Mouse (Mus musculus) liver, adult (tissue): ENCODE measurements around the gene Ltf.
A peak's percentile ranks its signal among the peaks of the same experiment; 100 is the strongest.

Experiments used
- GATA4 ChIP-seq: IDR thresholded peaks from 2 replicates; pipeline ENCODE4 v1.6.1; 2014; ENCODE audit warnings: mild to moderate bottlenecking, low read length; ENCODE audit not compliant: insufficient replicate concordance

Ltf gene

DNA sequence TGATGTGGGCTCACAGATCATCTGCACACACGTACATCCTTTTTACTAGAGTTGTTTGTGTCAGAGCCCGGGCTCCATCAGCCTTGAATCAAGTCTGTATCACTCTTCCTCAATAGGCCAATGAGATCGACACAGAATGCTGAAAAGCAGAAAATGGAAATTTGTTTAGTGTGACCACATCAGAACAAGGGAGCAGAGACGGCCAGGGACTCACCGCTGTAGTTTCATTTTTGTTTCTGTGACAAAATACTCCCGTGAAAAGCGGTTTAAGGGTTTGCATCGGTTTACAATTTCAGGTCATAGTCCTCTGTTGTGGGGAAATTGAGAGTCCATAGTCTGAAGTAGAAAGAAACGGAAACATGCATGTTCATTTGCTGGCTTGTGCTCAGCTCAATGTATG is 15.8 kb upstream of the Ltf start:
- no peak for TF ChIP-seq GATA4

DNA sequence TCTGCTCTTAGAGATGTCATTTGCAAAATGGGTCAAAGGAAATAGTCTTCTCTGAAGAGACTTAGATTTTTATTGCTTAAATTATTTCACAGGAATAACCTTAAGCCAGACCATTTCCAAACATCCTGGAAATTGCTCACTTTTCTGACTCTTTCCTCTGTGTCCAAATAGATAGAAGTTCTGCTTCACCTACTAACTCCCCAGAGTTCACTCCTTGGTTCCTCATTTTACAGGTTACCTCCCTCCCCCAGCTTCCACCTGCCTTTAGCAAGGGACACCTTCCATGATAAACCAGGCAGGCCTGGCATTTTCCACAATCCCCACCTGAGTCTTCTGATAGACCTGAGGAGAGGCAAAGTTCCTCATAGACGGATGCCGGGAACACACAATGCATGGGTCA is 12.5 kb upstream of the Ltf start:
- TF ChIP-seq GATA4, result no peak

DNA sequence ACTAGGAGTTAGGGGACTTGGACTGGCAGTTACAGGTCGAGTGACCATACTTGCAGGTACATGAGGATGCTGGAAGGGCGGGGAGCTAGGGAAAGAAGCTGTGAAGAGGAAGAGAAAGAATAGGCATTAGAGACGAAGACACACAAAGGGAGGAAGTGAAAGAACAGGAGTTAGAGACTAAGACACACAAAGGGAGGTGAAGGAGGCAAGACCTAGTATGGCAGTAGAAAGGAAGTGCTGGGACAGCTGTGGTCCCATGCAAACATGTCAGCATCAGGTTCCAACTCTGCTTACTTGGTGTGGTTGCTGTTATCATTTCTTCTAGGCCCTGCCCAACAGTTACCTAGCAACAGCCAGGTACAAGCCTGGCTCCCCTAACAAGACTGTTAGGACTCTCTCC is 9.3 kb upstream of the Ltf start:
- TF ChIP-seq GATA4, result no peak

DNA sequence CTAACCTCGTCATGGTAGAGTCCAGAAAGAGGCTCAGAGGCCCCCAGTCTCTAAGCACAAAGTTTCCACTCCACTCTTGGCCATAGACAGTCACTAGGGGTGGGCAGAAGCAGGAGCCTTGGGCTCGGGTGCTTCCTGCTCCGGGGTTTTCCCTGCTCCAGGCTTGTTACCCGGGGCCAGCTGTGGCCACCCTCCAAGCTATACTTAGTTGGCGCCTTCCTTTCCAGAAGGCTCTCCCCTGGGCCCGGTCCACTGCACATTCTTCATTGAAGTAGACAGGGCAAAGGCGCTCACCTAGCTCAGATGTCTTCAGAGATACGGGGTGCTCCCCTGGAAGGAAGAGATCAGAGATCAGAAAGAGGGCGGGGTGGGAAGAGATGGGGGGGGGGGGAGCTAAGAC is 7.5 kb upstream of the Ltf start:
- TF ChIP-seq GATA4, result no peak

DNA sequence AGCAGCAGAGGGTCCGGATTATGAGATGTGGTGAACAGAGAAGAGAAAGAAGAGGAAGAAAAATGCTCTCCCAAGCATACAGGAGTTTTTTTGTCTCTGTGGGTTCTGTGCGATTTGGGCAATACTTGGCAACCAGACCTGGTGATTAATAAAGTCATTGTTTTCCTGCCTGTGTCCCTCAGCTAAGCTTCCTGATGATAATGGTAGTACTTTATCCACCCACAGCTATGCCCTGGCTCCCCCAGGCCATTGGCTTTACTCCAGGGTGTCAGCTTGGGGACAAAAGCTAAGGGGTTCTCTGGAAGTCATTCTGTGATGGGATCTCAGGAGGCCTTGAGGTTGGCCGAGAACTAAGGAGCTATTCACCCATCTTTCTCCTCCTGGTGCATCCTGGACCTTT is 7.0 kb upstream of the Ltf start:
- TF ChIP-seq GATA4, result peak; percentile 31; the same call in 1 of the 2 replicates

DNA sequence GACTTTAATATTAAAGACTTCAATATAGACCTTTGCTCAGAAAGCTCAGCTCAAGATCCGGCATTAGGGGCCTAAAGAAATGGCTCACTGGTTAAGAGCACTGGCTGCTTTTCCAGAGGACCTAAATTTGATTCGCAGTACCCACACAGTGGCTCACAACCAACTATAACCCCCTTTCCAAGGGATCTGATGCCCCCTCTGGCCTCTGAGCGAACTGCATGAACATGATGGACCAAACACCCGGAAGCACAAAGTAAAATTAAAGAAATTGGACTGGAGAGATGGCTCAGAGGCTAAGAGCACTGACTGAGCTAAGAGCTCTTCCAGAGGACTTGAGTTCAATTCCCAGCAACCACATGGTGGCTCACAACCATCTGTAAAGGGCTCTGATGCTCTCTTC is 3.4 kb upstream of the Ltf start:
- TF ChIP-seq GATA4, result no peak

DNA sequence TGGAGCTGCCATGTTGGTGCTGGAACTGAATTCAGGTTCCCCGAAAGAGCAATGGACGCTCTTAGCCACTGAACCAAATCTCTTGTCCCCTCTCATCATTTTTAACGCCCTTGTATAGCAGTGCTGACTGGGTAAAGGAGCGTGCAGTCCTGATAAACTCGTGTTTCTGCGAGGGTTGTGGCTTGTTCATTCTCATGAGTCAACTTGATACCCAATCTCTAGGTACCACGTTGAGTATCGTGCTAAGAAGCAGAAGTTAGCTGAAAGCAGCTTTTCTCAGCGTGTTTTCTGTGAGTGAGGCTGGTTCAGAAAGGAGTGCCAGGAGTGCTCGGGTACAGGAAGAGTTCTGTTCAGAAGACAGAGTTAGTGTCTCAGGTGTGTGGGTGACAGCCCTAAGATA is 7.7 kb downstream of the Ltf start:
- no peak for TF ChIP-seq GATA4

DNA sequence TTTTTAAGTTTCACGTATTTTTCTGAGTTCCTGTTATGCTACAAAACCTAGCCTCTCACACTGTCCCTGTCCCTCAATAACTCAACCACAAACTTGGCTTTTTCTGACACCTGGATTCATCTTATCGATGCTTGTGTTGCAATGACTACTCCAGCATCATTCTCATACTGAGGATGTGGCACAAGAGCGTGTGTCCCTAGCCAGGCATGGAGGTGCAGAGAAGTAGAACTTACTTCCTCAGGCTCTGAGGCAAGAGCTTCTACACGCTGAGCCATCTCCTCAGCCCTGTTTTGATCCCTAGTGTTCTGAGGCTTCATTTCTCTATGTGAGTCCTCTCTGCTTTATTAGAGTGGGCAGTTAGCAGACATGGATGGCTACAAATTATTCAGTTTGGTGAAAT is 14.6 kb downstream of the Ltf start:
- no peak for TF ChIP-seq GATA4

DNA sequence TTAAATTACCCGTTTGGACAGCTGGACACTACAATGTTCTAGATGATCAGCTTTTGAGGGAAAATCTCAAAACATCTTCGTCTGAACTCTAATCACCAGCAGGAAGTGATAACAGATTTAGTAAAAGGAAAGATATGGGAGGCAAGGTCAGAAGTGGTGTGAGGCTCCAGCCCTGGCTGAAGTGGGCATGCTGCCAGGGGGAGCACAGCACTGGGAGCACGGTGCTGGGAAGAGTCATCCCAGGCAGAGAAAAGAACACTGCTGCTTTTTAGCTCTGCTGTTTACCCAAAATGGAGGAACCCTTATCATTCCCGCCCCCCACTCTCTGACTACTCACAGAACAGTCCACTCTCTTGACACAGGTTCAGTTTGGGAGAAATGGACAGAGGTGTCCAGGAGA is 20.9 kb downstream of the Ltf start:
- no peak for TF ChIP-seq GATA4

DNA sequence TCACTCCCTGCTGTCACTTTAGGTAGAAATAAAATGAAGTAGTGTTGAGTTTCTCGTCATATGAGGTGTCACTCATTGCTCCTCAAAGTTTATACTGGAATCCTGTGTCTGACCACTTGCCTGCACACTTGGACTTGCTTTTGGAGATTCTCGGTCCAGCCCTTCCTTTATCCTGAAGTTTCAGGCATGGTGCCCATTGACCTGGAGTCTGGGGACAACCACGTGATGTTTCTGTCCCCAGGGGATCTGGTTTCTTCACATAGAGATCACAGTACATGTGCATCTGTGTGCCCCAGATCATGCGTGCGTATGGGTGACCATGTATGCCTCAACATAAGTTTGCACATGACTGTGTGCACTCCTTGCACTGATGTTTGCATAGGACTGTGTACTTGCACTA is 23.2 kb downstream of the Ltf start:
- TF ChIP-seq GATA4, result no peak

DNA sequence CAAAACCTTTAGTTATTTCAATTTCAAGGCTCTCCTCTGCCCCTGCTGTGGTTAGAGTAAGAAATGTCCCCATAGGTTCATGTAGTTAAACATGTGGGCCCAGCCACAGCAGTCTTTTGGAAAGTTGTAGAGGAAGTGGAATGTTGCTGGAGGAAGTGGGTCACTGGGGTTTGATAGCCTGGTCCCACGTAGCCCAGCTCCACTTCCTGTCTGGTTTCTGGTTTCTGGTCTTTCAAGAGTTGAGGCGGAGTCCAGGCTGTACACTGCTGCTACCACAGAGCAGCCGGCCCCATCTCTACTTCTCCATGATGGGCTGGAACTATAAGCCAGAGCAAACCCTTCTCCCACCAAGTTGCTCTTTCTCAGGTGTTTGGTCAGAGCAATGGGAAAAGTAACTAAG is 27.2 kb downstream of the Ltf start:
- no peak; the same call in 1 of the 2 replicates for TF ChIP-seq GATA4

DNA sequence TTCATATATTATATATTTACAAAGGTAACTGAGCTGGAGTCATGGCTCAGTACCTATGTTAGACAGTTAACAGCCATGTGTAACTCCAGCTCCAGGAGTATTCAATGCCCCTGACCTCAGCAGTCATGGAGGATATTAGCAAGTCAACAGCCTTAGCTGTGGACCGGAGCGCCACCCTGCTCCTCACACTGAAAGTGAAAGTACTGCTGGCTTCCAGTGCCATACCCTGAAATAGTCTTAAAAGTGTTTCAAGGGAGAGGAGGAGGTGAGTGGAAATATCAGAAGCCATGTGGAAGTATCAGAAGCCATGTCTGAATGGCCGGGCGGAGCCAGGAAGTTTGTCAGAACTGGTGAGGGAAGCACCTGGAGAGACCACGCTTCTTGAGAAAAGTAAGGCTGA is 28.2 kb downstream of the Ltf start:
- TF ChIP-seq GATA4, result no peak

DNA sequence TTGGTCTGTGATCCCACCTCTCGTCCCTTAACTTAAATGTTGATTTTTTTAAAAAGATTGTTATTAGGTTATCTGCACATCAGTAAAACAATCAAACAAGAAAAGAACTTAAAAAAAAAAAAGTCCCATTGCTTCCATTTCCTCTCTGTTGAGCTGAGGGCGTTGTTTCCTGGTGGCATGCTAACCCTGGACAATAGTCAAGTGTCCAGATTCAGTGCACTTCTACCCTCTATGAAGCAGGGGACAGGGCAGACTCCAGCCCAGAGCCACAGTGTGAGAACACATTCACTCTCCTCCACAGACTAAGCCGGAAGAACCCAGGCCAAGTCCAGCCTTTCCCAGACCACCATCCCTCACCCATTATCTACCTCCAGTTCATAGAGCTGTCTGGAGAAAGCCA is 29.4 kb downstream of the Ltf start:
- no peak for TF ChIP-seq GATA4

DNA sequence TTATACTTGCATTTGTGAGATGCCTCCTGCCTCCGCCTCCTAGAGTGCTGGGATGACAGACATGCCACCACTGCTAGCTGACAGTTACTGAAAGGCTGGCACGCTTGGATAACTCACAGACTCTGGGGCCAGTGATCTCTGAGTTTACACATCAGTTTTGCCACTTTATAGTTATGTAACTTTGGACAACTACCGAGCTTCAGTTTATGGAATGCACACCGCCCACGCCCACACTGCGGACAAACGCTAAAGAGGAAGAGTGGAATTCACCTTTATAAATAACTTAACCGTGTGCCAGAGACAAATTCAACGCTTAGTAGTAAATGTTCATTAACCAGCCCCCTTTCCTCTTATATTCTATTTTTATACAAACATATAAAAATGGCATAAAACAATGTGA is 35.9 kb downstream of the Ltf start:
- TF ChIP-seq GATA4, result no peak

DNA sequence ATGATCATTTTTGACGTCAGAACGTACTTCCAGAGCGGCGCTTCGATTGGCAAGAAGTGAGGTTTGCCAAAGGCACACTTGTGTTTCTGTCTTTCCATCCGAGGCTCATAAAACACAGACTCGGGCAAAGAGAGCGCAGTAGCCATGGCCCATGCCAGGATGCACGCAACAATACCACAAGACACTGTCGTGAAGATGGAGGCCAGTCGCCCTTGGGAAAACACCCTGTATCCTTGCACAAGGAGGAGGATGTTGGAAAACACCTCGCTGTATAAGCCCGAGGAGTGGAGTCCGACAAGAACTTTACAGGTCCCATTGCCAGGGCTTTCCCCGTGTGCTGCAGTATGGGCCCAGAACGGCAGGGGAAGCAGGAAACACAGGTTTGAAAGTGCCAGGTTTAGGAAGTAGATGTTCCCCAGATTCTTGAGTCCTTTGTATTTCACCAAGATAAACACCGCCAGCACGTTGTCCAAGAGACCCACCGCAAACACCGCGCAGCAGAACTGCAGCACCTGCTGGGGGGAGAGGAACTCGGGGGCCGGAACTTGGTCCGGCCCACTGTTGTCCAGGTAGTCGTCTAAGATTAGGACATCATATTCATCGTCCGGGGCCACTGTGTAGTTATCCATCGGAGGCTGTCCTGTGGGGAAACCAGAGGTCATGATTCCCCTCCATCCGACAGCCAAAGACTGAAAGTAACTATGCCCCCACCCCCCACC is 36.9 kb downstream of the Ltf start:
- no peak for TF ChIP-seq GATA4

DNA sequence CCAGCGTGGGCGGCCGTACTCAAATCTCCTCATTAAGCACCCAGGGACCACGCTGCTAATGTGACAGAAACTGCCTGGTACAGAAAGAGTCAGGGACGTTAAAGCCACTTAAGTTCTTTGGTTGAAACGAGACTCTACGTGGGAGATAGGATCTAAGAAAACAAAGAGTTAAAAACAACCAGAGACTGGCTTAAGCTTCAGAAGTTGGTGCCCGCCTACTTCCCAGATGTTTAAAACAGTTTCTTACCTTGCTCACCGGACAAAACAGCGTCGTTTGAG is 37.4 kb downstream of the Ltf start:
- no peak for TF ChIP-seq GATA4

DNA sequence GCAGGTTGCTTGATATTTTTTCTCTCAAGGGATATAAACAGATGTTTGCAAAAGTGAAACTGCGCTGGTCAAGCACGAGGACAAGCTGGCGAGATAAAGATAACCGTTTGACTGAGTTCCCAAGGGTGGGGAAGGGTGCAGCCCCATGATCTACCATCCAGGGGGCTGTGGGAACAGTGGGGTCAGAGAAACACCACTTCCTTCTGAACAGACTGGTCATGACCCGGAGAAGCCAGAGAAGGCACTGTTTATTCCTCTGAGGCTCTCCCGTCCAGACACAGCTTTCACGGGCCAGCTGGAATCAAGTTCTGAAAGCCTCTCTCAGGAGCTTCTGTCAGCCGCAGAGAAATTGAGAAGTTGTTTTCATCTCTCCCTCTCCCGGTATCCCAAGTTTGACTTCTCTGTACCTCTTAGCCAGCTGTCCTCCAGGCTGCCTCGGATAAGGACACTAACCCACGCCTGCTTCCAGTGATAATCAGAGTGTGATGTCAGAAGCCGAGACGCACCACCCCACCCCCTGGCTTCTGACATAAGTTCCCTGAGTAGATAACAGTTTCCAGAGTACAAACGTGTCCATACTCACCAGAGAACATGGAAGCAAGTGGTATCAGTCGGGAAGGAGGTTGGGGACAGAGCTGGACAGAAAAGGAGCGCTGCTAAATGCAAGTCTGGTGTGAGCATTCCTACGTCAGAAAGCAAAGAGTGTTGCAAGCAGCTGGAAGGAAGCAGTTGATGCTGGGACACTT is 37.9 kb downstream of the Ltf start, which contains the start of gene Ccrl2:
TSS of gene Ccrl2 (minus strand) at position 722 of the 746 bp plus-strand sequence.
- peak; percentile 70 for TF ChIP-seq GATA4
